Mouse (Mus musculus): ENCODE data around the gene Papolg.
A peak's percentile ranks its signal among the peaks of the same experiment; 100 is the strongest.
"Not testable (repeated sequence)": the region's sequence is repeated elsewhere in the genome, so short reads cannot be mapped to it uniquely, and the experiment has no call there.

Gene Papolg

DNA sequence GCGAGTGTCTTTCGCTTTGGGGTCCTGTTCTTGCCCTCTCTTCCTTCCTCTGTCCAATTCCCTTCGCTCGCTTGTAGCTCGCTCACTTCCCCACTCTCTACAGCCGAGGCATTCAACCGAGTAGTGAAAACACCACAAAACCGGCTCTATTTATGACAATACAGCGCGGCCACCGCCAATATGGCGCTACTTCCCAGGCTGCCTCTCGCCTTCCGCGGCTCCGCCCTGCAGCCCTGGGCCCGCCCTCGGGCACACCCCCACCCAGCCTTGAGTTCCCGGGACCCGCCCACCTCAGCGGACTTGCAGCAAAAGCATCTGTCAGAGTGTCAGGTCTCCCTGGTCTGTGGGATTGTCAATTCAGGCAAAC lies at the start of gene Papolg:
Papolg (minus strand) TSS at position 194 of the 367 bp plus-strand sequence.
- peak; percentile 94 for DNase-seq

DNA sequence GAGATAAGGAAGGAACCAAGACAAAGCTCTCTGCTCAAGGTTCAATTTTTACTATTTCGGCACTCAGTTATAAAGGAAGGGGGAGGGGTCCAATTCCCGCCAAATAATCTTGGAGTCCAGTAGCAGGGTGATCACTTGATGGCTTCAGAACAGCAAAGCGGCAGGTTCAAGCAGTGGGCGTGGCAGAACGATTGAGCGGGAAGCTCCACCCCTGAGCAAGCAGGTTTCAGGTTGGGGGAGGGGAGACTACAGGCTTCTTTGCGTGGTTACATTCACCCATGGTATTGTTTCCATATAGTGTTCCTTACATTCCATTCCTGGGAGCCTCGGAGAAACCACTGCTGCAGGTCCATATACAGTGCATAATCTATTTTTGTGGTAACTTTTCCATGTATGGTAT lies 33.1 kb upstream of the Papolg start:
- DNase-seq: not testable (repeated sequence)

DNA sequence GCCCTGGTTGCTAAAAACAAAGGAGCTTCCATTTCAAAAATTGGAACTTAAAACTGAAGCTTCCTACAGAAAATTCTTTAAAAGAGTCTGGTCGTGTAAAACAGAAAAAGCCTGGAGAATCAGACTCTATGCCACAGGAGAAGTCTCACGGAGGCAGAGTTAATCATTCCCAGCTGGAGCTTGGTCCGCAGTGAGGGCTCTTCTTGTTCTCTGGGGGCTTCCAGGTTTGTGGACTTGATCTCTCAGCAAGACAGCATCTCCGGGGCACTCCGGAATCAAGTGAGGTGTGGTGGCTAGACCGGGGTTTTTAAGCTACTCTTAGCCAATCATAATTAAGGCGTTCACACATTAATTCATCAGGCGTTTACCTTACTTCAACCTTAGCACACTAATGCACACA lies 32.6 kb upstream of the Papolg start:
- no peak for DNase-seq

DNA sequence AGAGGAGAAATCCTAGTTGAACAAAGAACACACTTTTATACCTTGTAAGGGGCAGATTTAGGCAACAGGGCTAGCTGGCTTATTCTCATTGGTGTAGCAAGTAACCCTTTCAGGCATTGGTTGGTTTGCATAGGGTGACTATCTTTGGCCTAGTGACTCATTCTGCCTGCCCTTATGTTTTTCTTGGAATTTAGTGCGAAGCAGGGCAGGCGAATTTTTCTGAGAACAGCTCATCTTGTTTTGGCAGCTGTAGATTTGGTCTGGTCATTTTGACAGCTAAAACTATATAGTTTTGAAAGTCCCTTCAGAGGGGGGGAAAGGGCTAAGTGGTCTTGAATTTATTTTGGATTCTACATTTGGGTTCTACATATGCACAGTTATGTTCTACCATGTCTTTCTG lies 18.8 kb upstream of the Papolg start:
- not testable (repeated sequence) for DNase-seq

DNA sequence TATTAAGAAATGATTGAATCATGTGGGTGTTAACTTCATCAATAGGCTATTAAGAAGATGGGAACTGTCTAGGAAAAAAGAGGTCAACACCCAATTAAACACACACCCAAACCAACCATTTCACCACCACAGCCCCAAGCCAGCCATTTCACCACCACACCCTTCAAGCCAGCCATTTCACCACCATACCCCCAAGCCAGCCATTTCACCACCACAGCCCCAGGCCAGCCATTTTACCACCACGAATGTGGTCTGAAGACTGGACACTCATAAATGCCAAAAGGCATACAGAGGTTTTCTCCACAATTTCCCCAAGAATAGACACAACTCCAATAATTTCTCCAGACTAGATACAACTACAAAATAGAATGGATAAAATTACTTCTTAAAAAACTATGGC lies 8.9 kb upstream of the Papolg start:
- no peak for DNase-seq

DNA sequence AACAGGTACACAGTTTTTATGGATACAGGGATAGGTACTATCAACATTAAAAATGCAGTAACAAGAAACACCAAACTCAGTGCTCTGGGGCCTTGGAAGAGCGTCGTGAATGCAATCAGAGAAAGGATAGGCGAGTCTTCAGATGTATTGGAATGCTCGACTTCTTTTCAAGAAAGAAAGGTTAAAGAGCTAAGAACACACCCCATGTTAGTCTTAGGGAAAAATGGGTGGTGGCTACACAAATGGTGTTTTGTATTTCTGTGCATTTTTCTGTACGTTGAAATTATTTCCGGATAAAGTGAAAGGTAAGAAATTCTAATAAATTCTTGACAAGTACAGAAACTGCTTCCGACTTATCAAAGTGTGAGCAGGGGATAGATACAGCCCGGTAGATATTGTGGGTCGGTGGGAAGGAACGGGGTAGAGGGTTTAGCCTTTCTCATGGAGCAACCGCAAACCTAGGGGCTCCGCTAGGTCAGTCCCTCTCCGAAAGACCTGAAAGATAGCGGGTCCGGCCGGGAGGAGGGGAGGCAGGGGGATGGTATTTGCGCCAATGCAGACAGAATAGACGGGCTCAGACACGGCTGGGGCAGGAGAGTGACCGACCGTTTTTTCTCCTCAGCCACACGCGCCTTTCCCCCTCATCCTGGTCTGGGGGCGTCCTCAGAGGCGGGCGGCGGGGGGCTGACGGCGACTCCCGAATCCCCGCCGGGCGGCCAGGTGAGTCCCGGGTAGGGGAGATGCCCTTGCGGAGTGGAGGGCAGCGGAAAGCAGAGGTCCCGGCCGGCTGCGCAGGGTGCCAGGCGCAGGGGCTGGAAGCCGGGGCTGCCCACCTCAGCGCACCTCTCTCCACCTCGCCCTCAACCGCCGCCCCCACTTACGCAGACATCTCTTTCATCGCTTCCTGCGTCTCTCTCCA lies 653 bp downstream of the Papolg start:
- DNase-seq: peak; percentile 8

DNA sequence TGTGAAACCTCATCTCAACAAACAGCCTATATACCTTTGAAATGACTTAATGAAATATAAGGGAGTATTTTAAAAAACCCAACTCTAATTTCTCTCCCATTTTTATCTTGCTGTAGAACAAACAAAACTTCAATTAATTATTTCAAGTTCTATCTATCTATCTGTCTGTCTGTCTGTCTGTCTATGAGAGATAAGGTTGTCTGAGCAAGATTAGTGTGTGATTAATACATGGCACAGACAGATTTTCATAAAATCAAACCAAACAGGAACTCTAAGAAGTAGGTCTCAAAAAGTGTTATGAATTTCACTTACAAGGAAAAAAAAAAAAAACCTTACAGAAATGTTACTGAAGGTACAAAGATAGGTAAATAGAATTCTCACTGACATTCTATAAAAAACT lies 1.5 kb downstream of the Papolg start:
- no peak for DNase-seq

DNA sequence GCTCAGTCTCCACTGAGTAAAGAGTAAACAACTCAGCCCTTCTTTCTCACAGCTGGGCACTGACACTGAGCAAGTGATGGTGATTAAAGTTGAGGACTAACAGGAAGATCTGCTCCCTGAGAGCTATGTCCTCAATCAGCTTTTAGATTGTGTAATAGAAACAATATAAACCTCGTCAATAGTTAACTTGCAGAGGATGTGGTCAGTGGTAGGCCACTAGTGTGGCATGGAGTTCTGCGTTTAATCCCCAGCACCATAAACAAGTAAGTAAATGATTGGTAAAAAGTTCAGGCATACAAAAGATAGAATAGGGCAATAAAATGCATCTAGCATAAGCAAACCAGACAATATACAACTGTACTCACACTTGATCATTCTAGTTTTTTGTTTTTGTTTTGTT lies 30.7 kb downstream of the Papolg start:
- no peak for DNase-seq

DNA sequence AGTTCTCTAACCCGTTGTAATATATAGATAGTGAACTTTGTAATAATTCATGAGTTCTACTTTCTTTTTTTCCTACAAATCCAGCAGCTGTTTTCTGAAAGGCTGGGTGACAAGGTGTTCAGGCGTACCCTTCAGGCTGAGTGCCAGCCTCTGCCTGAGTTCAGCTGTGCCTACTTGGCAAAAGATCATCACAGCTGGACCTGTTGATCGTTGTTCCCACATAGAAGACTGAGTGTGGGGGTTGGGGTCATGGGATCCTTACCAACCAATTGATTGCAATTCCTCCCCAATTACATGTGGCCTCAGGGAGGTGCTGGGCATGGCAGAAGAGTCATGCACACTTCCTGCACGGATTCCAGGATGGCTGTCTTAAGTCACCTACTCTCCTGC lies 38.3 kb downstream of the Papolg start:
- no peak for DNase-seq

DNA sequence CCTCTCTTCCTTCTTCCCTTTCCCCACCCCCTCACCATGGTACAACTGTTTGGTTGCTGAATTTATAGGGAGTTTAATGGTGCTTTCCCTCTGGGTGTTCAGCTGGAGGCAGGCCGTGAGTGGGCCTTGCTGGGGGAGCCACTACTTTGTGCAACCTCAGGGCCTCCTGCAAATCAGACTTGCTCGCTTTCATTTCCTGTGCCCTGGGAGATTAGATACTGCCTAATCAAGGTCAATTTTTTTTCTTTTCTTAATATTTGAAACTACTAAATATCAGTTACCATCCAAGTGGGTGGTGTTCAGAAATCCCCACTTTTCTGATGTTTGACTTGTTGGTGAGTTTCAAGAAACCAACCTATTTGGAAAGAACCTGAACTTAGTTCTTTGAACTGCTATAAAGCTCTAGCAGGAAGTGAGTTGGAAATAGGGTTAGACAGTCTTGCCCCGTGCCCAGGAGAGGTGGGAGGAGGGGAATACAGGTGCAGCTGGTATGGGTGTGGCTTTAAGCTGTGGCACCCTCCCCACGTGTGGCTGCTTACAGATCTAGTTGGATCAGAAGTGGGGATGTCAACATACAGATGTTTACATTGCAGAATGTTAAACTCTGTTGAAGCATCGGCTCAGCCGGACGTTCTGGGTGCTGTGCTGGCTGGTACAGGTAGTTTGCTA lies 38.9 kb downstream of the Papolg start:
- no peak for DNase-seq

DNA sequence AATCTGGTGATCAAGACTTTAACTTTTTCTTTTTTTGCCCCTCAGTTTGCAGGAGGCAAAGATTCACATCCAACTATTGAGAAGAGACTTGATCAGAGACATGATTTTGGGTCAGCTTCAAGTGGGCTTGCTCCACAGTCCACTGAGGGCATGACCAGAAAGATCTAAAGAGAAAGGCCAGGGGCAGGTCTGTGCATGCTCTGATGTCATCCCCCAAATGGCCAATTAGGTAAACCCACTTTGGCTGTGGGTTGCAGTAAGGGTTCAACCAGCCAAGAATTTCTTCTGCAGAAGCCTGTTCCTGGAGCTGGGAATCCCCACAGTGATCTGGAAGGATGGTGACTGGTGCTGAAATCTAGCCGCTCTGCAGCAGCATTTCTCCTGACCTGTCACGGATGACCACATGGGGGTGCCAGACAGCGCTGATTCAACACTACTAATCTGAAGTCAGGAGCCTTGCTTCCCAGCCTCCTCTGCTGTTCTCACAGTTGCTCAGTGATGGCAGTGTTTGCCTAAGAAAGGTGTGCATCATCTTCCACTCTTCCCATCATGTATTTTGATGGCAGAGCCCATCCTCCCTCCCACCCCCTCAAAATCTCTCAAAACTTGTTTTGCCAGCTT lies 39.8 kb downstream of the Papolg start:
- peak; percentile 69 for DNase-seq

DNA sequence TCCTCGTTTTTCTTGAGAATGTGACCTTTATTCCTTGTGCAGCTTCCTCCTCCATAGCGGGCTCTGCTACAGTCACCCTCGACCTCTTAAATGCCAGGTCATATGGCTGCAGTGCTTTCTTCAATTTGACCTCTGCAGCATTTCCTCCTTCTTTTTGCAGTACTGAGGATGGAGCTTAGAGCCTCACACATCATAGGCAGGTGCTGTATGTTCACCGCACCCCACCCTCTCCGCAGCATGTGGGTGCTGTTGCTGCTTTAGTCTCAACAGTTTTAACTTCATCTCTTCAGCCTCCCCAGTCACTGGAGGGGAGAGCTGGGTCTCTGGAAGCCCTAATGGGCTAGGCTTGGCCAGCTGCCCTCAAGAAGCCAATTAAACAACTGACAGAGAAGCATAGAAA lies 41.7 kb downstream of the Papolg start:
- DNase-seq: peak; percentile 15

DNA sequence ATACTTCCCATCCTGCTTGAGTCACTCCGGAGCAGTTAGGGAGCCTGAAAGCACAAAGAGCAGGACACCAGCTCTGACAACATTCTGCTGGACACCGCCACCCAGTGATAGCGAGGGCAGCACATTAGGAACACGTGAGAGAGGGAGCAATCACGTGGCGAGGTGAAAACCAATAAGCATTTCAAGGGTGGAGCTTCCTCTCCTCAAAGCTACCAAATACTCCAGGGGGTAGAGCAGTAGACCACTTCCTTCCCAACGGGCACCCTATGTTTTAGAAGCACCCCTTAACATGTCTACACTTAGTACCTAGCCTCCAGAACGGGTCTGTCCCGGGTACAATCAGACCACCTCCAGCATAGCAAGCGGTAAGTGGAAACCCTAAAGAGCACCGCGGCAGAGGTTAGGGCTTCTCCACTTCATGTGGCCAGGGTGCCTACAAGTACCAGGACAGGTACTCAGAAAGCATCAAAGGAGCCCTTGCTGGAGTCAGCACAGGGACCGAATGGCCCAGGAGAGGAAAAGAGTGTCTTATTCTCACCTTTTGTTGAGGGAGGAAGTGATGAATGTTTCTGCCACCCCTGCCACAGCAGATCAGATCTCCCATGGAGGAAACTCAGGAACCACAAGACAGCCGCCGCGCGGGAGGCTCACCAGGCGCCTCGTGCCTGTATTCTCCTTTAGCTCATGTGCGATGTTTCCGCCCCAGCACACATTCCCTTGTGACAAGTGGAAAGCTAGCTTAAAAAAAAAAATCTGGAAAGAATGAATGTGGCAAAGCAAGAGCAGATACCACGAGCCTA lies 48.8 kb downstream of the Papolg start:
- DNase-seq: no peak

DNA sequence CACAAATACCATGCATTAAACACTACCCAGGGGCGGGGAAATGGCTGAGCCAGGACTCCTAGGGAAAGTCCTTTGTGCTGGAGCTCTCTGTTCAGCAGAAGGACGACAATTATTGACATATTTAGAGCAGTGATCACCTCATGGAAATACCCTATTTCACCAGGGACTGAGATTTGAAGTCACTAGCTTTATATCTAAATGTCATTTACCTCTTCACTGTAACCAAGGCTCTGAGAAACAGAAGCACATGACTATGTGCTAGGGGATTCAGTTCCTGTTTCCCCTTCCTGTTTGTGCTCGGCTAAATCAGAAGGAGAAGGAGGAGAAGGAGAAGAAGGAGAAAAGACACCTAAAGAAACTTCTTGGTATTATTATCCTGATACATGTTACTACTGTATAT lies 71.8 kb downstream of the Papolg start:
- DNase-seq: no peak

DNA sequence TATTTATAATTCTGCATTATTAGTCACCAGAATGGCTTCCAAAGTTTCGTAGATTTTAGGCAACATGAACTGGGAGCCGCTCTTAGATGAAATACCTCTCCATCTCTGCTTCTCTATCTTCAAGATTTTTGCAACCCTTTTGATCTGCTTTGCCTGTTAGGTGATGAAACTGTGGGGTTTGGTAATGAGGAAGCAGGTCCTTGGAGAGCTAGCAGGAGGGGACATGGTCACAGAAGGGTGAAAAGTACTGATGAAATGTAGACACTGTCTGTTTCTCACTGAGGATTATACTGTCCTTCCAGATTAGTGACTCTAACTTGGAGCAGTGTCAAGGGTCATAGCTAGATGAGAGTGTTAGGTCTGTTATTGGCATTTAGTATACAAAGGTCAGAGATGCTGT lies 73.4 kb downstream of the Papolg start:
- DNase-seq: no peak

DNA sequence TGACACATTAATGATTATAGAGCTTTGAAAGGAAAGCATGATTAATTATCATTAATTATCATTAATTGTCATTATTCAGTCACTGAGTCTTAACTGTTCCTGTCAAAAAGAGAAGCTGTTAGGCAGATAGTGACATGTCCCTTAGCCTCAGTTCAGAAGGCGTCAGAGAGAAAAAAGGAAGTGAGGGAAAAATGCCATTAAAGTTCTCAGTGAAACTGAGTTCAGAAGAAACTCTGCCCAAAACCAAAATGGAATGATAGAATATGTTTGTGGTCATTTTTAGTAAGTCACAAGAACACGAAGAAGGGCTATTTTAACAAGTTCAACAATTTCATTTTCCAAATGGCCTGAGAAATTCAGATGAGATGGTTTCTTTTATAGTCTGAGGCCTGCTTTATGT lies 74.1 kb downstream of the Papolg start:
- no peak for DNase-seq

DNA sequence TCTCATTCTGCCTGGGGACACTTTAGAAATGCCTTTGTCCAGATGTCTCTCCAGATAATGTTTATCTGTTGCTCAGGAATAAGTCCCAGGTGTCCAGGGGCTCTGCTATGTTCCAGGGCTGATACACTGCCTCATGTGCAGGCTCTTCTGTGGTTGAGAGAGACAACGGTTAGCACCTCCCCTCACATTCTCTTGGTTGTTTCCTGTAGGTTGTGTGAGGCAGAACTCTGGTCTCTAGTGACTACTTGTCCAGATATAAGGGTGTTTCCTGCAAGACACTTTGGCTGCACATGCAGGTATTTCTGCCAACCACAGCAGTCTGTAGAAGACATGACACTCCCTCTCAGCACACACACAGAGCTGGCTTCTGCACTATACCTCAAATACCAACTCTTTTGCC lies 76.3 kb downstream of the Papolg start:
- no peak for DNase-seq
